In genomic region chr17:29356479-29356856, GRCm38 (mm10) we compare ENCODE assay signal across 8 mouse cellular contexts. TPM values are rescaled to one million over a fixed set of nuclear protein-coding genes. Genes with fewer than 3 reads are reported as not detected.
DNase-seq lines count a peak whose midpoint lies in the region; ATAC-seq lines count a peak whose summit lies in the region.

No protein-coding gene starts in this region.

- DNase-seq in layer of hippocampus, postnatal 14 days (ENCODE audit: low spot score in 2 of 2): peak; percentile 54 to 60
- DNase-seq in layer of hippocampus, adult 9-10 months (ENCODE audit: low spot score): no peak
- peak; percentile 83 for DNase-seq in embryo, embryonic 9.5 days (ENCODE audit: extremely low spot score)
- DNase-seq in kidney, postnatal 10 days: peak; percentile 91
- DNase-seq in lung, postnatal 10 days: peak; percentile 96
- peak; percentile 65 for DNase-seq in retina, postnatal 7 days (ENCODE audit: low read depth, low spot score)
- DNase-seq in natural killer cell, adult 2 months (ENCODE audit: low spot score in 2 of 2): no peak

- ATAC-seq in heart, embryonic 14.5 days (ENCODE audit: insufficient number of reproducible peaks, insufficient read depth, low FRiP score, low read depth): peak; percentile 88

- H3K27me3 ChIP-seq in heart, embryonic 14.5 days (ENCODE audit: control insufficient read depth, insufficient read depth, low read length): no peaks in the 10 kb centered on the region

- peak overlapping the region; percentile 72 for H3K4me2 ChIP-seq in heart, embryonic 14.5 days (ENCODE audit: low read length)

- peak overlapping the region; percentile 35 for H3K4me3 ChIP-seq in heart, embryonic 14.5 days (ENCODE audit: control insufficient read depth in 1 of 2, insufficient read depth in 1 of 2, low read depth in 1 of 2, low read length in 2 of 2)

- H3K4me1 ChIP-seq in heart, embryonic 14.5 days (ENCODE audit: control insufficient read depth in 2 of 2, insufficient read depth in 2 of 2, low read length in 2 of 2): peaks cover 20 to 24% of the 10 kb centered on the region in 2 experiments

- H3K36me3 ChIP-seq in heart, embryonic 14.5 days (ENCODE audit: control insufficient read depth, insufficient read depth, low read length): no peaks in the 10 kb centered on the region

- H3K9me3 ChIP-seq in heart, embryonic 14.5 days (ENCODE audit: control insufficient read depth, low read length): no peaks in the 10 kb centered on the region

- H3K27ac ChIP-seq in heart, embryonic 14.5 days (replicated peaks in 1 of 2; ENCODE audit: control insufficient read depth in 1 of 2, insufficient read depth in 1 of 2, low read depth in 2 of 2, low read length in 2 of 2): peak overlapping the region; percentile 97 to 99

- WGBS in heart, embryonic 14.5 days: 1% methylated on average over 11 of the region's 11 CpGs

- peak overlapping the region; percentile 67 for H3K9ac ChIP-seq in heart, embryonic 14.5 days (ENCODE audit: low read length)

RNA-seq across cellular contexts. Expression of gene Fgd2, which starts 4.2 kb away (rescaled TPM):
- 1 to 10 TPM; 5.6 to 9.0 TPM for total RNA-seq in layer of hippocampus, postnatal 14 days (2021)
- polyA plus RNA-seq in heart, embryonic 14.5 days (2014; fragmentation: Nextera tagmentation; extraction: Ambion mirVana): 2.4 and 2.8 TPM in 2 replicates

RNA-seq across cellular contexts. Expression of gene Mtch1, which starts 8.7 kb away (rescaled TPM):
- total RNA-seq in layer of hippocampus, postnatal 14 days (2021): 100 to 1,000 TPM; 525 to 527 TPM
- polyA plus RNA-seq in heart, embryonic 14.5 days (2014; fragmentation: Nextera tagmentation; extraction: Ambion mirVana): 342 and 368 TPM in 2 replicates

RNA-seq across cellular contexts. Expression of gene Pi16, which starts 39.0 kb away (rescaled TPM):
- total RNA-seq in layer of hippocampus, postnatal 14 days (2021): 1 to 10 TPM; 1.6 to 1.9 TPM
- 0.77 and 1.1 TPM in 2 replicates for polyA plus RNA-seq in heart, embryonic 14.5 days (2014; fragmentation: Nextera tagmentation; extraction: Ambion mirVana)

Comparison
In these comparisons a context has a peak if more than half of its experiments do, and no peak if none do; other contexts are left out.
1. DNase-seq: peak in layer of hippocampus, postnatal 14 days (2 of 2), embryo, embryonic 9.5 days (single experiment), kidney, postnatal 10 days (single experiment), lung, postnatal 10 days (single experiment) and retina, postnatal 7 days (single experiment); none in layer of hippocampus, adult 9-10 months (single experiment) and natural killer cell, adult 2 months (0 of 2).